Mouse (Mus musculus): ENCODE results near the gene Faf2. TPM values are rescaled to one million over a fixed set of nuclear protein-coding genes. Genes with fewer than 3 reads are reported as not detected.

Faf2 gene
- total and polyA plus RNA-seq, 2 experiments from 2014 or later = 49.3 to 53.0 TPM

- Histone ChIP-seq H3K4me1 (ENCODE audit: insufficient read depth, low read length) (peaks cover 5% of the 10 kb centered on the region; the same call in 1 of the 2 replicates), H3K9ac (replicated peaks; ENCODE audit: low read length, poor library complexity, severe bottlenecking) (no peak overlapping the region), H3K27ac (ENCODE audit: low read depth, low read length) (no peak overlapping the region), H3K9me3 (ENCODE audit: low read length) (no peaks in the 10 kb centered on the region), H3K36me3 (ENCODE audit: insufficient read depth, low read length) (peaks cover 37% of the 10 kb centered on the region), H3K4me2 (ENCODE audit: low read depth, low read length, poor library complexity, severe bottlenecking) (no peak overlapping the region), H3K27me3 (ENCODE audit: insufficient read depth, low read length) (no peaks in the 10 kb centered on the region), H3K4me3 (ENCODE audit: low read depth, low read length) (no peak overlapping the region)
- ATAC-seq (ENCODE audit: low FRiP score) (no peak), DNase-seq (ENCODE audit: low spot score) (no peak)
- peak; percentile 36 for TF ChIP-seq CTCF (IDR thresholded peaks at IDR 0.05)
These were observed 18.1 kb upstream of the Faf2 start for GRCm38 (mm10) chr13:54603501-54603900.

GRCm38 (mm10) chr13:54604221-54604620 is 17.4 kb upstream of the Faf2 start:
- ATAC-seq (ENCODE audit: low FRiP score) = no peak

GRCm38 (mm10) chr13:54605426-54605825 is 16.2 kb upstream of the Faf2 start:
- DNase-seq (ENCODE audit: low spot score) (no peak), ATAC-seq (ENCODE audit: low FRiP score) (no peak)
- Histone ChIP-seq H3K4me3 (ENCODE audit: low read depth, low read length) (no peak overlapping the region), H3K4me2 (ENCODE audit: low read depth, low read length, poor library complexity, severe bottlenecking) (no peak overlapping the region), H3K36me3 (ENCODE audit: insufficient read depth, low read length) (peaks cover 30% of the 10 kb centered on the region), H3K4me1 (ENCODE audit: insufficient read depth, low read length) (peaks cover 15% of the 10 kb centered on the region), H3K27ac (ENCODE audit: low read depth, low read length) (no peak overlapping the region), H3K9ac (replicated peaks; ENCODE audit: low read length, poor library complexity, severe bottlenecking) (no peak overlapping the region), H3K27me3 (ENCODE audit: insufficient read depth, low read length) (no peaks in the 10 kb centered on the region), H3K9me3 (ENCODE audit: low read length) (no peaks in the 10 kb centered on the region)
- WGBS = 81% methylated on average over 5 of the region's 5 CpGs
- TF ChIP-seq CTCF (IDR thresholded peaks at IDR 0.05) = no peak

More at GRCm38 (mm10) chr13:54604221-54604620, 17.4 kb upstream of the Faf2 start:
- Histone ChIP-seq H3K27me3 (ENCODE audit: insufficient read depth, low read length) (no peaks in the 10 kb centered on the region), H3K9ac (replicated peaks; ENCODE audit: low read length, poor library complexity, severe bottlenecking) (no peak overlapping the region), H3K36me3 (ENCODE audit: insufficient read depth, low read length) (peaks cover 30% of the 10 kb centered on the region), H3K27ac (ENCODE audit: low read depth, low read length) (no peak overlapping the region), H3K9me3 (ENCODE audit: low read length) (no peaks in the 10 kb centered on the region), H3K4me2 (ENCODE audit: low read depth, low read length, poor library complexity, severe bottlenecking) (no peak overlapping the region), H3K4me1 (ENCODE audit: insufficient read depth, low read length) (peaks cover 12% of the 10 kb centered on the region), H3K4me3 (ENCODE audit: low read depth, low read length) (no peak overlapping the region)
- no peak for DNase-seq (ENCODE audit: low spot score)
- TF ChIP-seq CTCF (IDR thresholded peaks at IDR 0.05) = no peak
- 28% methylated on average over 4 of the region's 4 CpGs for WGBS

DNA sequence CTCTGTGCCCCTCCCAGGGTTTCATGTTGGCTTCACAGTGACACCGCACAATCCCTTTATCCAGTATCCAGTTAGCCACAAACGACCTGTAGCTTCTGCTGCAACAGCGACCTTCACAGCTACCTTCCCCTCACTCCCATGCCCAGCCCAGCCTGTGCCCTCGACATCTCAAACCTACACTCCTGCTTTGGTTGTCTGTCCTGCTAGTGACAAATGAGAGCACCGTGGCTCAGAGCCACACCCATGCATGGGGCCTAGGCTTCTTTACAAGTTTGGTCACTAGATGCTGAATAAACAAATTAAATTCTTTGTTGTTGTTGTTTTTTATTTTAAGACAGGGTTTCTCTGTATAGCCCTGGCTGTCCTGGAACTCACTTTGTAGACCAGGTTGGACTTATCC is 14.4 kb upstream of the Faf2 start:
- Histone ChIP-seq H3K36me3 (ENCODE audit: insufficient read depth, low read length) (peaks cover 22% of the 10 kb centered on the region), H3K4me1 (ENCODE audit: insufficient read depth, low read length) (peaks cover 15% of the 10 kb centered on the region), H3K27ac (ENCODE audit: low read depth, low read length) (no peak overlapping the region), H3K4me3 (ENCODE audit: low read depth, low read length) (no peak overlapping the region), H3K27me3 (ENCODE audit: insufficient read depth, low read length) (no peaks in the 10 kb centered on the region), H3K4me2 (ENCODE audit: low read depth, low read length, poor library complexity, severe bottlenecking) (no peak overlapping the region), H3K9me3 (ENCODE audit: low read length) (no peaks in the 10 kb centered on the region), H3K9ac (replicated peaks; ENCODE audit: low read length, poor library complexity, severe bottlenecking) (no peak overlapping the region)
- DNase-seq (ENCODE audit: low spot score) = no peak
- ATAC-seq (ENCODE audit: low FRiP score) = no peak
- no peak for TF ChIP-seq CTCF (IDR thresholded peaks at IDR 0.05)
- WGBS = 74% methylated on average over 5 of the region's 5 CpGs

DNA sequence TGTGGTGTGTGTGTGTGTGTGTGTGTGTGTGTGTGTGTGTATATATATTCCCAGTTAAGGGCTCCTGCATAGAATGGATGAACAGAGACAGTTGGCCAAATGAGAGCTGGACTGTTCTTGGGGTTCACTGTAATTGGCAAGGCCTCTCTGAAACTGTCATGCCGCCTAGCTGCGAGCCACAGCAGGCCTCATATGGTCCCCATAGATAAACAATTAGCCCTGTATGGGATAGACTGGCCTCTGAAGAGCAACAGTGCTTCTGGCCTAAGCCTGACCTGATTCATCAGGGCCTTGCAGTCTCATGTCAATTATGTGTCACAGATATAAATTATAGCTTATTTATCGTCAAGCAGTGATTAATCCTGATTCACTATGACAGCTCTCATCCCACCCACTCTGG is 13.6 kb upstream of the Faf2 start:
- 54% methylated on average over 3 of the region's 3 CpGs for WGBS
- ATAC-seq (ENCODE audit: low FRiP score) = no peak

DNA sequence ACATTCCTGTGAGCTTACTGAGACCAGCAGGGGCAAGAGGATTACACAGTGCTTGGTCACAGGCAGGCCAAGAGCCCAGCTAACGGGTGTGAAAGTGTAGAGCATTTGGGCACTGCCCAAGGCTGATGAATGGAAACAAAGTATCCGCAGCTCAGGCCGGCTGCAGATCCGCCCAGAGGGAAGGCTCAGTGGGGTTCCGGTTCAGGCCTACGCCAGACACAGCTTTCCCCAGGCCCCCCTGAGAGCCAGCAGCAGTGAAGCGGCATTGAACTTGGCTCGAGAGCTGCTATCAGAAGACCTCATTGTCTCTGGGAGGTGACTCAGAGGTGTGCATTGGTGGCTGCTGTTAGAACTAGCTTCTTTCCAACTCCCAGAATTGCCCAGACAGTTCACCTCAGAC is 12.9 kb upstream of the Faf2 start:
- H3K9ac ChIP-seq (replicated peaks; ENCODE audit: low read length, poor library complexity, severe bottlenecking) = peak overlapping the region; percentile 56; the same call in 1 of the 2 replicates
- H3K27me3 ChIP-seq (ENCODE audit: insufficient read depth, low read length) = no peaks in the 10 kb centered on the region
- H3K9me3 ChIP-seq (ENCODE audit: low read length) = no peaks in the 10 kb centered on the region
- peak overlapping the region; percentile 27 for H3K4me3 ChIP-seq (ENCODE audit: low read depth, low read length)
- H3K4me1 ChIP-seq (ENCODE audit: insufficient read depth, low read length) = peaks cover 15% of the 10 kb centered on the region
- peaks cover 22% of the 10 kb centered on the region for H3K36me3 ChIP-seq (ENCODE audit: insufficient read depth, low read length)
- DNase-seq (ENCODE audit: low spot score) (peak; percentile 58), ATAC-seq (ENCODE audit: low FRiP score) (0 out of 2 replicates have a peak, but pooled peaks have one; percentile 8)
- H3K4me2 ChIP-seq (ENCODE audit: low read depth, low read length, poor library complexity, severe bottlenecking) = peak overlapping the region; percentile 78
- no peak for TF ChIP-seq CTCF (IDR thresholded peaks at IDR 0.05)
- 6% methylated on average over 8 of the region's 8 CpGs for WGBS
- peak overlapping the region; percentile 38; the same call in 1 of the 2 replicates for H3K27ac ChIP-seq (ENCODE audit: low read depth, low read length)

More for the DNA sequence above, 13.6 kb upstream of the Faf2 start:
- Histone ChIP-seq H3K36me3 (ENCODE audit: insufficient read depth, low read length) (peaks cover 22% of the 10 kb centered on the region), H3K9ac (replicated peaks; ENCODE audit: low read length, poor library complexity, severe bottlenecking) (no peak overlapping the region), H3K9me3 (ENCODE audit: low read length) (no peaks in the 10 kb centered on the region), H3K4me1 (ENCODE audit: insufficient read depth, low read length) (peaks cover 15% of the 10 kb centered on the region), H3K4me2 (ENCODE audit: low read depth, low read length, poor library complexity, severe bottlenecking) (peak overlapping the region; percentile 78), H3K27ac (ENCODE audit: low read depth, low read length) (no peak overlapping the region), H3K27me3 (ENCODE audit: insufficient read depth, low read length) (no peaks in the 10 kb centered on the region), H3K4me3 (ENCODE audit: low read depth, low read length) (no peak overlapping the region; the same call in 1 of the 2 replicates)
- DNase-seq (ENCODE audit: low spot score) = no peak
- TF ChIP-seq CTCF (IDR thresholded peaks at IDR 0.05) = no peak
